Mouse (Mus musculus) midbrain, embryonic 11.5 days (tissue): Measurements from ENCODE around the gene Nostrin. TPM values are rescaled to one million over a fixed set of nuclear protein-coding genes. Genes with fewer than 3 reads are reported as not detected.

ENCODE experiments used
- ATAC-seq: fragments of 200-750 bp; cut with Nextera tagmentation; 2 replicates; pipeline ENCODE4 v1.8.0; 2017; ENCODE audit warnings: moderate TSS enrichment, moderate library complexity; ENCODE audit not compliant: low FRiP score
- DNase-seq: peaks from one replicate; pipeline ENCODE4 v3.0.0; 2015; ENCODE audit warnings: low spot score; ENCODE audit errors: missing footprints
- H3K27ac ChIP-seq: fragments of 300-500 bp; sonication (generic); 2 replicates; pipeline ENCODE4 v1.5.1; 2014; ENCODE audit warnings: low read depth, low read length
- H3K27me3 ChIP-seq: fragments of 300-500 bp; sonication (generic); 2 replicates; pipeline ENCODE4 v1.6.1; 2014; ENCODE audit warnings: mild to moderate bottlenecking, low read length, moderate library complexity, mixed read lengths; ENCODE audit not compliant: control insufficient read depth, insufficient read depth
- H3K36me3 ChIP-seq: fragments of 300-500 bp; sonication (generic); 2 replicates; pipeline ENCODE4 v1.6.1; 2014; ENCODE audit warnings: mild to moderate bottlenecking, low read length, moderate library complexity, mixed read lengths; ENCODE audit not compliant: control insufficient read depth, insufficient read depth
- H3K4me1 ChIP-seq: fragments of 300-500 bp; sonication (generic); 2 replicates; pipeline ENCODE4 v1.6.1; 2014; ENCODE audit warnings: low read length; ENCODE audit not compliant: control insufficient read depth, insufficient read depth
- H3K4me2 ChIP-seq: fragments of 300-500 bp; sonication (generic); 2 replicates; pipeline ENCODE4 v1.6.1; 2014; ENCODE audit warnings: mild to moderate bottlenecking, moderate library complexity
- H3K4me3 ChIP-seq: fragments of 300-500 bp; sonication (generic); 2 replicates; pipeline ENCODE4 v1.5.1; 2014; ENCODE audit warnings: low read depth, low read length
- H3K9ac ChIP-seq: fragments of 300-500 bp; sonication (generic); 2 replicates; pipeline ENCODE4 v1.6.1; 2014; ENCODE audit warnings: low read length
- H3K9me3 ChIP-seq: fragments of 300-500 bp; sonication (generic); 2 replicates; pipeline ENCODE4 v1.6.1; 2016; ENCODE audit warnings: low read length; ENCODE audit not compliant: control insufficient read depth
- WGBS: fragments of 180-500 bp; shearing (Covaris S2); extraction: QIAGEN DNeasy Blood & Tissue Kit; methylation state at CpG from one replicate; pipeline ENCODE4 v1.1.7; 2014; 5-methylcytosine and 5-hydroxymethylcytosine counted together
- polyA plus RNA-seq: library from polyadenylated mRNA; unstranded; fragments of >200 nt; fragmentation: Nextera tagmentation; extraction: Ambion mirVana; gene quantifications from 2 replicates; pipeline ENCODE4 v1.2.1, GENCODE M21; 2014

Gene Nostrin
- polyA plus RNA-seq, 1 experiment from 2014 or later, result 1.2 TPM

- H3K9ac ChIP-seq, result peak overlapping the region; percentile 82
- peaks cover 9% of the 10 kb centered on the region; the same call in 1 of the 2 replicates for H3K36me3 ChIP-seq
- H3K4me1 ChIP-seq, result peaks cover 3% of the 10 kb centered on the region; the same call in 1 of the 2 replicates
- peak overlapping the region; percentile 57 for H3K4me3 ChIP-seq
- H3K4me2 ChIP-seq, result peak overlapping the region; percentile 57
- H3K27ac ChIP-seq, result no peak overlapping the region
- 26% methylated on average over 6 of the region's 6 CpGs for WGBS
- DNase-seq, result peak; percentile 91
- H3K9me3 ChIP-seq, result no peaks in the 10 kb centered on the region
- no peak for ATAC-seq
- H3K27me3 ChIP-seq, result no peaks in the 10 kb centered on the region
Measured at GRCm38 (mm10) chr2:69205185-69205584, 69.6 kb downstream of the Nostrin start.

GRCm38 (mm10) chr2:69205791-69206351, 70.3 kb downstream of the Nostrin start, which contains the start of gene Spc25:
Spc25 (minus strand) TSS chr2:69206194.
- Histone ChIP-seq H3K27me3 (no peaks in the 10 kb centered on the region), H3K4me3 (peak within 1 kb of the TSS; percentile 57), H3K9ac (peak within 1 kb of the TSS; percentile 82), H3K9me3 (no peaks in the 10 kb centered on the region), H3K4me2 (peak within 1 kb of the TSS; percentile 57), H3K36me3 (peaks cover 9% of the 10 kb centered on the region; the same call in 1 of the 2 replicates), H3K4me1 (peaks cover 3% of the 10 kb centered on the region; the same call in 1 of the 2 replicates), H3K27ac (0 out of 2 replicates have a peak within 1 kb of the TSS, but pooled peaks have one; percentile 1)
- peak; percentile 100 for ATAC-seq
- under 1% methylated on average over 36 of the region's 46 CpGs for WGBS
- peak; percentile 97 for DNase-seq

- Histone ChIP-seq H3K27me3 (no peaks in the 10 kb centered on the region), H3K27ac (no peak overlapping the region), H3K9me3 (no peaks in the 10 kb centered on the region), H3K4me3 (no peak overlapping the region), H3K4me1 (peaks cover 3% of the 10 kb centered on the region; the same call in 1 of the 2 replicates), H3K36me3 (peaks cover 6% of the 10 kb centered on the region; the same call in 1 of the 2 replicates), H3K4me2 (peak overlapping the region; percentile 28; the same call in 1 of the 2 replicates), H3K9ac (no peak overlapping the region)
- 25% methylated on average over 7 of the region's 7 CpGs for WGBS
- no peak for DNase-seq
- peak; percentile 33; the same call in 1 of the 2 replicates for ATAC-seq
Measured at GRCm38 (mm10) chr2:69206523-69206922, 70.9 kb downstream of the Nostrin start.

- DNase-seq (no peak), ATAC-seq (no peak)
- no peaks in the 10 kb centered on the region for H3K36me3 ChIP-seq
- H3K27me3 ChIP-seq, result no peaks in the 10 kb centered on the region
- no peak overlapping the region for H3K27ac ChIP-seq
- WGBS, result 76% methylated on average over 3 of the region's 3 CpGs
- H3K4me2 ChIP-seq, result no peak overlapping the region
- H3K9ac ChIP-seq, result no peak overlapping the region
- H3K4me3 ChIP-seq, result no peak overlapping the region
- no peaks in the 10 kb centered on the region for H3K4me1 ChIP-seq
- H3K9me3 ChIP-seq, result no peaks in the 10 kb centered on the region
Measured at GRCm38 (mm10) chr2:69209684-69210083, 74.1 kb downstream of the Nostrin start.

GRCm38 (mm10) chr2:69210773-69211172, 75.2 kb downstream of the Nostrin start, which contains the start of gene G6pc2:
G6pc2 (plus strand) TSS chr2:69211073.
- no peak within 1 kb of the TSS for H3K27ac ChIP-seq
- H3K4me1 ChIP-seq, result no peaks in the 10 kb centered on the region
- H3K4me3 ChIP-seq, result no peak within 1 kb of the TSS
- no peaks in the 10 kb centered on the region for H3K27me3 ChIP-seq
- DNase-seq (no peak), ATAC-seq (no peak)
- H3K36me3 ChIP-seq, result no peaks in the 10 kb centered on the region
- H3K9ac ChIP-seq, result no peak within 1 kb of the TSS
- H3K4me2 ChIP-seq, result no peak within 1 kb of the TSS
- no peaks in the 10 kb centered on the region for H3K9me3 ChIP-seq
- WGBS, result 87% methylated on average over 7 of the region's 7 CpGs

- no peak overlapping the region for H3K9ac ChIP-seq
- no peak overlapping the region for H3K4me3 ChIP-seq
- H3K4me2 ChIP-seq, result no peak overlapping the region
- DNase-seq (no peak), ATAC-seq (no peak)
- no peaks in the 10 kb centered on the region for H3K4me1 ChIP-seq
- 69% methylated on average over 10 of the region's 10 CpGs for WGBS
- no peaks in the 10 kb centered on the region for H3K36me3 ChIP-seq
- H3K27ac ChIP-seq, result no peak overlapping the region
- no peaks in the 10 kb centered on the region for H3K9me3 ChIP-seq
- no peaks in the 10 kb centered on the region for H3K27me3 ChIP-seq
Measured at GRCm38 (mm10) chr2:69212652-69213051, 77.1 kb downstream of the Nostrin start.

- Histone ChIP-seq H3K4me1 (no peaks in the 10 kb centered on the region), H3K27ac (no peak overlapping the region), H3K9me3 (no peaks in the 10 kb centered on the region), H3K4me3 (no peak overlapping the region), H3K9ac (no peak overlapping the region), H3K4me2 (no peak overlapping the region), H3K27me3 (no peaks in the 10 kb centered on the region), H3K36me3 (no peaks in the 10 kb centered on the region)
- DNase-seq (no peak), ATAC-seq (no peak)
- 91% methylated on average over 7 of the region's 7 CpGs for WGBS
Measured at GRCm38 (mm10) chr2:69215242-69215641, 79.6 kb downstream of the Nostrin start.

GRCm38 (mm10) chr2:69221868-69222416, 86.3 kb downstream of the Nostrin start:
- Histone ChIP-seq H3K4me2 (no peak overlapping the region), H3K27me3 (no peaks in the 10 kb centered on the region), H3K9me3 (no peaks in the 10 kb centered on the region), H3K27ac (no peak overlapping the region), H3K4me3 (no peak overlapping the region), H3K9ac (no peak overlapping the region), H3K4me1 (peaks cover 3% of the 10 kb centered on the region; the same call in 1 of the 2 replicates), H3K36me3 (no peaks in the 10 kb centered on the region)
- ATAC-seq, result no peak
- 29% methylated on average over 5 of the region's 5 CpGs for WGBS
- DNase-seq, result no peak

GRCm38 (mm10) chr2:69222815-69223214, 87.2 kb downstream of the Nostrin start:
- Histone ChIP-seq H3K27me3 (no peaks in the 10 kb centered on the region), H3K9me3 (no peaks in the 10 kb centered on the region), H3K4me3 (no peak overlapping the region), H3K9ac (no peak overlapping the region), H3K4me2 (no peak overlapping the region), H3K36me3 (no peaks in the 10 kb centered on the region), H3K4me1 (peaks cover 3% of the 10 kb centered on the region; the same call in 1 of the 2 replicates), H3K27ac (no peak overlapping the region)
- DNase-seq (no peak), ATAC-seq (no peak)
- 85% methylated on average over 10 of the region's 10 CpGs for WGBS
